Mouse (Mus musculus): ENCODE measurements around the gene Arhgef3. TPM values are rescaled to one million over a fixed set of nuclear protein-coding genes. Genes with fewer than 3 reads are reported as not detected.
A peak's percentile ranks its signal among the peaks of the same experiment; 100 is the strongest.

Gene Arhgef3
- polyA plus RNA-seq, 1 experiment from 2014 or later, result 9.0 TPM

GRCm38 (mm10) chr14:27214232-27214631, 99.5 kb downstream of the Arhgef3 start:
- Histone ChIP-seq H3K4me1 (ENCODE audit: insufficient read depth) (no peaks in the 10 kb centered on the region), H3K27me3 (ENCODE audit: insufficient read depth, low read length) (no peaks in the 10 kb centered on the region), H3K4me2 (no peak overlapping the region), H3K4me3 (ENCODE audit: low read depth, low read length) (no peak overlapping the region), H3K36me3 (ENCODE audit: insufficient read depth) (no peaks in the 10 kb centered on the region), H3K27ac (ENCODE audit: low read depth) (no peak overlapping the region), H3K9me3 (ENCODE audit: low read depth, low read length) (no peaks in the 10 kb centered on the region), H3K9ac (no peak overlapping the region)
- peak; percentile 38; the same call in 1 of the 2 replicates for ATAC-seq (ENCODE audit: insufficient read depth)
- WGBS, result 34% methylated on average over 2 of the region's 2 CpGs
- DNase-seq, result peak; percentile 31
- no peak for TF ChIP-seq CTCF (IDR thresholded peaks at IDR 0.05; ENCODE audit: low read depth)

- Histone ChIP-seq H3K4me1 (ENCODE audit: insufficient read depth) (peaks cover 2% of the 10 kb centered on the region; the same call in 1 of the 2 replicates), H3K9ac (no peak overlapping the region), H3K9me3 (ENCODE audit: low read depth, low read length) (no peaks in the 10 kb centered on the region), H3K27me3 (ENCODE audit: insufficient read depth, low read length) (no peaks in the 10 kb centered on the region), H3K36me3 (ENCODE audit: insufficient read depth) (no peaks in the 10 kb centered on the region), H3K27ac (ENCODE audit: low read depth) (no peak overlapping the region), H3K4me2 (no peak overlapping the region), H3K4me3 (ENCODE audit: low read depth, low read length) (no peak overlapping the region)
- no peak for DNase-seq
- TF ChIP-seq CTCF (IDR thresholded peaks at IDR 0.05; ENCODE audit: low read depth), result no peak
- ATAC-seq (ENCODE audit: insufficient read depth), result no peak
- 71% methylated on average over 7 of the region's 7 CpGs for whole genome bisulfite sequencing
Measured at GRCm38 (mm10) chr14:27219668-27220067, 105.0 kb downstream of the Arhgef3 start.

GRCm38 (mm10) chr14:27220297-27220696, 105.6 kb downstream of the Arhgef3 start:
- WGBS, result 49% methylated on average over 12 of the region's 12 CpGs
- peak; percentile 41 for DNase-seq
- H3K4me2 ChIP-seq, result no peak overlapping the region
- H3K36me3 ChIP-seq (ENCODE audit: insufficient read depth), result no peaks in the 10 kb centered on the region
- H3K9me3 ChIP-seq (ENCODE audit: low read depth, low read length), result no peaks in the 10 kb centered on the region
- H3K4me3 ChIP-seq (ENCODE audit: low read depth, low read length), result no peak overlapping the region
- H3K4me1 ChIP-seq (ENCODE audit: insufficient read depth), result peaks cover 2% of the 10 kb centered on the region; the same call in 1 of the 2 replicates
- H3K27me3 ChIP-seq (ENCODE audit: insufficient read depth, low read length), result no peaks in the 10 kb centered on the region
- no peak overlapping the region for H3K9ac ChIP-seq
- no peak overlapping the region for H3K27ac ChIP-seq (ENCODE audit: low read depth)
- no peak for ATAC-seq (ENCODE audit: insufficient read depth)
- no peak for TF ChIP-seq CTCF (IDR thresholded peaks at IDR 0.05; ENCODE audit: low read depth)

GRCm38 (mm10) chr14:27224636-27225035, 109.9 kb downstream of the Arhgef3 start:
- no peak for TF ChIP-seq CTCF (IDR thresholded peaks at IDR 0.05; ENCODE audit: low read depth)
- ATAC-seq (ENCODE audit: insufficient read depth), result no peak
- Histone ChIP-seq H3K27me3 (ENCODE audit: insufficient read depth, low read length) (no peaks in the 10 kb centered on the region), H3K4me3 (ENCODE audit: low read depth, low read length) (no peak overlapping the region), H3K4me2 (no peak overlapping the region), H3K9me3 (ENCODE audit: low read depth, low read length) (no peaks in the 10 kb centered on the region), H3K9ac (no peak overlapping the region), H3K4me1 (ENCODE audit: insufficient read depth) (peaks cover 2% of the 10 kb centered on the region; the same call in 1 of the 2 replicates), H3K36me3 (ENCODE audit: insufficient read depth) (no peaks in the 10 kb centered on the region), H3K27ac (ENCODE audit: low read depth) (no peak overlapping the region)
- 85% methylated on average over 7 of the region's 7 CpGs for WGBS
- no peak for DNase-seq

GRCm38 (mm10) chr14:27226288-27226687, 111.6 kb downstream of the Arhgef3 start:
- peaks cover 8% of the 10 kb centered on the region for H3K4me1 ChIP-seq (ENCODE audit: insufficient read depth)
- H3K27me3 ChIP-seq (ENCODE audit: insufficient read depth, low read length), result no peaks in the 10 kb centered on the region
- ATAC-seq (ENCODE audit: insufficient read depth) (no peak), DNase-seq (no peak)
- no peak overlapping the region for H3K9ac ChIP-seq
- TF ChIP-seq CTCF (IDR thresholded peaks at IDR 0.05; ENCODE audit: low read depth), result no peak
- WGBS, result 65% methylated on average over 3 of the region's 3 CpGs
- H3K27ac ChIP-seq (ENCODE audit: low read depth), result no peak overlapping the region
- no peaks in the 10 kb centered on the region for H3K9me3 ChIP-seq (ENCODE audit: low read depth, low read length)
- H3K4me2 ChIP-seq, result no peak overlapping the region
- H3K4me3 ChIP-seq (ENCODE audit: low read depth, low read length), result no peak overlapping the region
- H3K36me3 ChIP-seq (ENCODE audit: insufficient read depth), result no peaks in the 10 kb centered on the region

- WGBS, result 46% methylated on average over 2 of the region's 2 CpGs
- no peaks in the 10 kb centered on the region for H3K27me3 ChIP-seq (ENCODE audit: insufficient read depth, low read length)
- ATAC-seq (ENCODE audit: insufficient read depth), result no peak
Measured at GRCm38 (mm10) chr14:27228288-27228687, 113.6 kb downstream of the Arhgef3 start.

GRCm38 (mm10) chr14:27228941-27229371, 114.3 kb downstream of the Arhgef3 start:
- no peak for TF ChIP-seq CTCF (IDR thresholded peaks at IDR 0.05; ENCODE audit: low read depth)
- WGBS, result 63% methylated on average over 5 of the region's 5 CpGs
- H3K36me3 ChIP-seq (ENCODE audit: insufficient read depth), result no peaks in the 10 kb centered on the region

More at GRCm38 (mm10) chr14:27228288-27228687, 113.6 kb downstream of the Arhgef3 start:
- no peak overlapping the region for H3K27ac ChIP-seq (ENCODE audit: low read depth)
- TF ChIP-seq CTCF (IDR thresholded peaks at IDR 0.05; ENCODE audit: low read depth), result no peak
- no peaks in the 10 kb centered on the region for H3K9me3 ChIP-seq (ENCODE audit: low read depth, low read length)
- no peak overlapping the region for H3K4me3 ChIP-seq (ENCODE audit: low read depth, low read length)
- peaks cover 8% of the 10 kb centered on the region for H3K4me1 ChIP-seq (ENCODE audit: insufficient read depth)
- no peak for DNase-seq
- no peak overlapping the region for H3K9ac ChIP-seq
- no peaks in the 10 kb centered on the region for H3K36me3 ChIP-seq (ENCODE audit: insufficient read depth)
- H3K4me2 ChIP-seq, result no peak overlapping the region

More at GRCm38 (mm10) chr14:27228941-27229371, 114.3 kb downstream of the Arhgef3 start:
- Histone ChIP-seq H3K9ac (no peak overlapping the region), H3K9me3 (ENCODE audit: low read depth, low read length) (no peaks in the 10 kb centered on the region), H3K27me3 (ENCODE audit: insufficient read depth, low read length) (no peaks in the 10 kb centered on the region), H3K4me3 (ENCODE audit: low read depth, low read length) (no peak overlapping the region), H3K27ac (ENCODE audit: low read depth) (no peak overlapping the region), H3K4me2 (no peak overlapping the region), H3K4me1 (ENCODE audit: insufficient read depth) (peaks cover 8% of the 10 kb centered on the region)
- no peak for DNase-seq
- ATAC-seq (ENCODE audit: insufficient read depth), result no peak
